Mouse (Mus musculus) heart, adult 2 months (tissue): ENCODE measurements around the gene Trpm3.

Source experiments
- CTCF ChIP-seq: fragments of 200-600 bp; IDR thresholded peaks from 2 replicates; pipeline ENCODE4 v1.8.1; 2022; ENCODE audit warnings: antibody characterized with exemption, mild to moderate bottlenecking, moderate library complexity
- EP300 ChIP-seq: fragments of 200-500 bp; IDR thresholded peaks from 2 replicates; pipeline ENCODE4 v1.6.1; 2011; ENCODE audit warnings: low read depth, low read length, control low read depth; ENCODE audit not compliant: insufficient read depth
- POLR2A ChIP-seq: fragments of 200-500 bp; IDR thresholded peaks from 2 replicates; pipeline ENCODE4 v1.6.1; 2011; ENCODE audit warnings: mild to moderate bottlenecking, low read depth, low read length, control low read depth; ENCODE audit not compliant: insufficient read depth

DNA sequence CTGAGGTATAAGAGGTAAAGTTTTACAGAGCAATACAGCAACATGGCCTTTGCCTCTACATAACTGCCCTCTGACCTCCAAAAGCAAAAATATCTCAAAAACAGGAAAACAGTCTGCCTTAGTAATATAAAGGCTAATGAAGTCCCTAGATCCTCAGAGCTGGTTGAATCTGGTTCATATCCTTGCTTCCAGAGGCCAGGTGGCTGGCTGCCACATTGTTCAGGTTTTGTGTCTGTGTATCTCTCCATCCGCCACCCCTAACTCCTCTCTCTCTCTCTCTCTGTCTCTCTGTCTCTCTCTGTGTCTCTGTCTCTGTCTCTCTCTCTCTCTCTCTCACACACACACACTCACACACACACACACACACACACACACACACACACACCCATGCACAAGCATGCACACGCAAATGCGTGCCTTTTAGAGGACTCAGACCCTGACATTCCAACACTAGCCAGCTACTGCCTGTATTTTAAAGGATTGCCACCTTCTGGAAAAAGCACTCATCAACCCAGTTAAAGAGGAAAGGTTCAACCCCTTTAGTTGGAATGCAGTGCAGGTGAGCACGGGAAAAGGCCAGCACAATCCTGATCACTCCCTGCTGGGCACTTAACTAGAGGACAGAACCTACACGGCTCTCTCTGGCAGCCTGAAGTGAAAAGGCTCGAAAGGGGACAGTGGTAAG lies 902.8 kb downstream of the Trpm3 start:
- TF ChIP-seq CTCF (no peak), POLR2A (no peak), EP300 (no peak)
